Mouse (Mus musculus): ENCODE results near the gene Atf6.

DNA sequence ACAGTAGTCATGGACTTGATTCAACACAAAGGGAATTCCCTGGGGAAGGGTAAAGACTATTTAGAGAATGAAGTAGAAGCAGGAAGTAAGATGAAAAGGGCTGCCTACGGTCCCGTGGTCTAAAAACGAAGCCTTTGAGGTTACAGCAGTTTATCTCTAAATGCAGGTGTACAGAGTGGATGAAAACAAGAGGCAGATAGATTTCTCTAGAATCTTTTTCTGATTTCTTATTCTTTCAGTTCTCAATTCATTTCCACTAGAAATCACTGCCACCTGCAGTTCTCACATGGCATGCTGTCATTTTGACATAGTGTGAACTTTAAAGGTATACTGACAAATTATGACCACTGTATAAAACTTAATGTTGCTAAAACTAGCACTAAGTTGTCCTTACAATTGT lies 66.9 kb downstream of the Atf6 start:
- TF ChIP-seq TCF12 (IDR thresholded peaks at IDR 0.05; ENCODE audit: low read depth, low read length) = peak; percentile 62
- TF ChIP-seq POLR2AphosphoS5 (IDR thresholded peaks at IDR 0.05; ENCODE audit: borderline replicate concordance, low read depth, low read length) = no peak
- TF ChIP-seq ZNF384 (IDR thresholded peaks at IDR 0.05; ENCODE audit: low read depth, low read length) = no peak
- no peak for TF ChIP-seq CTCF (IDR thresholded peaks at IDR 0.05 in 2 of 3, conservative IDR thresholded peaks at IDR 0.05 in 1 of 3; ENCODE audit: control insufficient read depth in 1 of 3, insufficient read depth in 1 of 3, low read depth in 2 of 3, low read length in 3 of 3, poor library complexity in 1 of 3, severe bottlenecking in 1 of 3)
- TF ChIP-seq MXI1 (IDR thresholded peaks at IDR 0.05; ENCODE audit: low read depth, low read length) = peak; percentile 59; the same call in 1 of the 2 replicates
- TF ChIP-seq ELF1 (IDR thresholded peaks at IDR 0.05; ENCODE audit: low read depth, low read length) = no peak
- no peak for TF ChIP-seq MAFK (IDR thresholded peaks at IDR 0.05; ENCODE audit: borderline replicate concordance, low read depth, low read length)
- no peak for TF ChIP-seq MYC (IDR thresholded peaks at IDR 0.05; ENCODE audit: low read depth, low read length)
- peak in 1 of 2 experiments; percentile 57; a peak in 2 of 4 replicates for TF ChIP-seq EP300 (IDR thresholded peaks at IDR 0.05; ENCODE audit: low read depth in 1 of 2, low read length in 2 of 2)
- no peak for TF ChIP-seq TBP (IDR thresholded peaks at IDR 0.05; ENCODE audit: low read depth, low read length)
- TF ChIP-seq RCOR1 (IDR thresholded peaks at IDR 0.05; ENCODE audit: low read depth, low read length) = peak; percentile 92
- no peak for TF ChIP-seq POLR2A (IDR thresholded peaks at IDR 0.05; ENCODE audit: control insufficient read depth in 1 of 2, insufficient read depth in 1 of 2, low read depth in 1 of 2, low read length in 2 of 2, poor library complexity in 1 of 2)

Data from MEL (cell line).